Mouse (Mus musculus): ENCODE data around the gene Vkorc1.
"Not testable (repeated sequence)": the region's sequence is repeated elsewhere in the genome, so short reads cannot be mapped to it uniquely, and the experiment has no call there.

The Vkorc1 gene

GRCm38 (mm10) chr7:127912938-127913337 lies 17.5 kb upstream of the Vkorc1 start:
- DNase-seq: no peak

DNA sequence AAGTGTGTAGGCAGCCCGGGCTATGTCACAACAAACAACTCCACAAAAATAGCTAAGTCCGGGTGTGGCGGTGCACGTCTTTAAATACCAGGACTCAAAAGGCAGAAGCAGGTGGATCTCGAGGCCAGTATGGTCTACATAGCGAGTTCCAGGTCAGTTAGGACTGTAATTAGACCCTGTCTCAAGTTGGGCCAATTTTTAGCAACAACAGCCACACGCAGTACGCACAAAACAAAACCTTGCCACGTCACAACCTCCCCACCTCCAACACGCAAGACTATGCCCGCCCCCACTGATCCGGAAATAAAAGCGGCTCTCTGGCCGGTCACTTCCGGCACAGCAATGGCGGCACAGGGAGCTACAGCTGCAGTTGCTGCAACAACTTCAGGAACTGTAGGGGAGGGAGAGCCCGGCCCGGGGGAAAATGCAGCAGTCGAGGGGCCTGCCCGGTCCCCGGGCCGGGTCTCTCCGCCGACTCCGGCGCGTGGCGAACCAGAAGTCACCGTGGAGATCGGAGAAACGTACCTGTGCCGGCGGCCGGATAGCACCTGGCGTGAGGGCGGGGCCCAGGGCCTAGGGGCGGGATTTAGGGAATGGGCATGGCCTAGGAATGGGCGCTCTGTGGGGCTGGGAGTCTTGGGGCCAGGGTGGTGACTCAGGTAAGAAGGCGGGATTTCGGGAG lies 16.9 kb upstream of the Vkorc1 start, which contains the start of gene Kat8:
Gene Kat8 (plus strand): TSS at position 327 of the 682 bp plus-strand sequence.
- peak; percentile 89 for DNase-seq

DNA sequence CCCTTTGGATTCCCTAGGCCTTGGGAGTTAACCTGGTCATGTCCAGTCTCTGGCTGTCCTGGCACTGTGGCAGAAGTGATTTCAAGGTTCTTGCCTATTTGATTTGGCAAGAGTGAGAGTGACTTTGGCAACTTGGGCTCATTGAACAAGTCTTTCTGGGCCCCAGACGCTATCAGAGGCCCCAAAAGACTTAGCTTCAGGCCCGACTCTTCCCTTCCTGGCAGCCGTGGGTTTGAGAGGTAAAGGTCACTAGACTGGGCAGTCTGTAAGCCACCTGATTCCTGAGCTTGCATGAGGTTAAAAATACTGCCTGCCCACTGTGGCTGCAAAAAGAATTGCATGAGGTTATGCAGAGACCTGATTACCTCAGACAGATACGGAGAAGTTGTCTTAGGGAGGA lies 13.2 kb upstream of the Vkorc1 start:
- no peak for DNase-seq

GRCm38 (mm10) chr7:127907939-127908338 lies 12.5 kb upstream of the Vkorc1 start:
- DNase-seq: no peak

- peak; percentile 74 for DNase-seq
Measured at GRCm38 (mm10) chr7:127903971-127904796, 8.8 kb upstream of the Vkorc1 start, which contains the start of gene Bckdk. TSS of gene Bckdk (plus strand) at chr7:127904082.

- no peak for DNase-seq
Measured at GRCm38 (mm10) chr7:127901772-127902171, 6.4 kb upstream of the Vkorc1 start.

GRCm38 (mm10) chr7:127899997-127900396 lies 4.6 kb upstream of the Vkorc1 start:
- DNase-seq: no peak

GRCm38 (mm10) chr7:127898179-127898956 lies 3.0 kb upstream of the Vkorc1 start:
- no peak for DNase-seq

- no peak for DNase-seq
Measured at GRCm38 (mm10) chr7:127897542-127897941, 2.1 kb upstream of the Vkorc1 start.

DNA sequence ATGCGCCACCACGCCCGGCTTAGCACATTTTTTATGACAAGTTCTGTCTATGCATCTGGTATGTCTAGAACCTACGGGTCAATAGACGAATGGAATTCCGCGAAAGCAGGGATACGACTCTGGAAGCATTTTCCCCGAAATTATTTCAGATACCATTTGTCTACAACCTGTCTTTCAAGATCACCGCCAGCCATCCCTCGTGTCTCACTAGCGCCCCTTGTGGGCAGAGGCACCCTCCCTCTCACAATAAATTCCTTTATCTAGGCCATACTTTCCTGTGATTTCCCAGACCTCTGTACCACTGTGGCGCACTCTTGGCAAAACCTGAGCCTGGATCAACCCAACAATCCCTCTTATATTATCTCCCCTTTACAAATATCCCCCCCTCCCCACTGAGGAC lies 967 bp upstream of the Vkorc1 start:
- DNase-seq: peak; percentile 79

- DNase-seq: not testable (repeated sequence)
Measured at GRCm38 (mm10) chr7:127895891-127896290, 474 bp upstream of the Vkorc1 start.

GRCm38 (mm10) chr7:127894480-127894879 lies 937 bp downstream of the Vkorc1 start:
- no peak for DNase-seq

GRCm38 (mm10) chr7:127890798-127891197 lies 4.6 kb downstream of the Vkorc1 start, which contains the start of gene Prss53:
TSS of gene Prss53 (minus strand) at chr7:127890970.
- DNase-seq: peak; percentile 37

DNA sequence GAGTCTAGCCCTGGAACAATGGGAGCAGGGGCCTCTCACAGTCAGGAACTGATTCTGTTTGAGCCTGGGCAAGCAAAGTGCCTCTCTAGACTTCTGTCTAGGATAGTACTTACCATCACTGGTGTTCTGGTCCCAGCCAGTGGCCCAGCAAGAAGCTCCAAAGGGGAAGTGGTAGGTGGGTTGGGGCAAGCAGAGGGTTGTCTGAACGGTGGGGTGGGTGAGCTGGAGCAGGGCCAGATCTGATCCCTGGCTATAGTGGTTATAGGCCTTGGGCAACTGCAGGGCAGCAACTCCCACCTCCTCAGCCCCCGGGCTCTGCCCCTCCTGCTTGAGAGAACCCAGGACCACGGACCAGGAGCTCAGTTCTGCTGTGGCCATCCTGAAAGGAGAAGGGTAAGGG lies 6.6 kb downstream of the Vkorc1 start:
- no peak for DNase-seq

DNA sequence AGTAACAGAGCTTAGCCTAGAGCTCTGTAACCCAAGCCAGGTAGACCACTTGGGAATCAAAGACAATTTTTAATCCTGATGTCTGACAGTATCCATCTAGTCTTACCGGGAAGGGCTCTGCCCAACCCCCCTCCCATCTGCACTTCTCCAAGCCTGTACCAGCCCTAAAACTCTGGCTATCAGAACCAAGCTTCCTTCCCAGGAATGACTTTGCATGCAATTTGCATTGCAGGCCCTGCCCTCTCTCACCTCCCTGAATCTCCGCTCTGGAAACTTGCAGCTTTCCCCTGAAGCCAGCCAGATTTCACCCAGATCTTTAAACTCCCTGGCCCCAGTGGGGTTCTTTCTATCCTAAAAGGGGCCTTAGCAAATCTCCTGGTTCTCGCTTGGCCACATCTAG lies 7.6 kb downstream of the Vkorc1 start:
- no peak for DNase-seq

DNA sequence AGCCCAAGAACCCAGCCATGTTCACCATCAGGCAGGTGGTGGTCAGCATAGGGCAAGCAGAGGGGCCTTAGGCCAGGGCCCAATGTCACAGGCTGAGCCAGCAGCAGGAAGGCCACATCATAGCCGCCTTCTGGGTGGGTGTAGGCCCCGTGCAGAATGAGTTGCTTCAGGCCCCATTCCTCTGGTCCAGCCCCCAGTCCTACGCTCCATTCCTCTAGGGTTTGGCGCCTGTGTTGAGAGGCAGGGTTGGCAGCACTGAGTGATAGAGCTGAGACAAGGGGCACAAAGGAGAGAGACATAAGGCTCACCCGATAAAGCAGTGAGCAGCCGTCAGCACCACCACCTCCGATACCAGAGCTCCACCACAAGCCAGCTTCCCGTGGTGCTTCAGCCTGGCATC lies 8.2 kb downstream of the Vkorc1 start:
- no peak for DNase-seq

DNA sequence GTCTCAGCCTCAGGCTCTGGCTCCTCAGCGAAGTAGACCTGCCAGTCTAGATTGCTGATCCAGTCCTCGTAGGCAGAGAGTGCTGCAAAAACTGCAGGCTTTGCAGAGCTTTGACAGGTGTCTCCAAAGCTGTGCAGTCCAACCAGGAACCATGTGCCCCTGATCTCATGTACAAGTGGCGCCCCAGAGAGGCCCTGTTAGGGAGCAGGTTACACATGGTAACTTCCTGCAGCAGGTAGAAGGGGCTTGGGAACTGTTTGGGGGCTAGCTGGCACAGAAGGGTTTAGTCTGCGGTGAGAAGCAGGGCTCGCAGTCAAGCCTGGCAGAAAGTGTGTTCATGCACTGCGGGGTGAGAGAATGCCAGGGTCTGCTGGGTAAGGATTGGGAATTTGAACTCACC lies 8.9 kb downstream of the Vkorc1 start:
- DNase-seq: no peak

GRCm38 (mm10) chr7:127885951-127886350 lies 9.5 kb downstream of the Vkorc1 start:
- DNase-seq: peak; percentile 63

DNA sequence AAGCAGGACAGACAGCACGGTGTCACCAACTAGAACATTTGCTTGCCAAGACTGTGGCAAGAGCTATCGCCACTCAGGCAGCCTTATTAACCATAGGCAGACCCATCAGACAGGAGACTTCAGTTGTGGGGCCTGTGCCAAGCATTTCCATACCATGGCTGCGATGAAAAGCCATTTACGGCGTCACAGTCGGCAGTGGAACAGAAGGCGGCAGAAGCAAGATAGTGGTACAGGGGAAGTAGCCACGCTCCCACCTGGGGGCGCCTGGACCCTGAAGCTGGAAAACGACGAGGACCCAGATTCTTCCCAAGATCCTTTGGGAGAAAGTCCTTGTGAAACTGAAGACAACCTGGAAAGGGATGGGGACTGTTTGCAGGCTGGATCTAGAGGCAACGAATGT lies 15.0 kb downstream of the Vkorc1 start:
- no peak for DNase-seq

DNA sequence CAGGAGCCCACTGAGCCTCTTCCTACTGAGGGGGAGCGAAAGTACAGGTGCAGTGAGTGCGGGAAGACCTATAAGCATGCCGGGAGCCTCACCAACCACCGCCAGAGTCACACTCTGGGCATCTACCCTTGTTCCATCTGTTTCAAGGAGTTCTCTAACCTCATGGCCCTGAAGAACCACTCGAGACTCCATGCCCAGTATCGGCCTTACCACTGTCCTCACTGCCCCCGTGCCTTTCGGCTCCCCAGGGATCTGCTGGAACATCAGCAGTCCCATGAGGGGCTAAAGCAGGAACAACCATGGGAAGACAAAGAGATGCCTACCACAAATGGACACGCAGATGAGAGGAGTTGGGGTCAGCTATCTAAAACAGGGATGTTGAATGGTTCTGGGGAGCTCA lies 16.1 kb downstream of the Vkorc1 start:
- DNase-seq: no peak

GRCm38 (mm10) chr7:127876467-127877348 lies 18.7 kb downstream of the Vkorc1 start, which contains the start of gene Zfp668:
TSS of gene Zfp668 (minus strand) at chr7:127876828.
- DNase-seq: peak; percentile 92

GRCm38 (mm10) chr7:127876041-127876466 lies 19.4 kb downstream of the Vkorc1 start, which contains the start of gene Zfp646:
TSS of gene Zfp646 (plus strand) at chr7:127876221.
- DNase-seq: peak; percentile 75
